Mouse (Mus musculus): ENCODE data around the gene Gldc.

Gene Gldc

GRCm38 (mm10) chr19:30105045-30105842 lies 70.0 kb downstream of the Gldc start:
- no peak for DNase-seq

GRCm38 (mm10) chr19:30102620-30103019 lies 72.6 kb downstream of the Gldc start:
- DNase-seq: no peak

GRCm38 (mm10) chr19:30100571-30100970 lies 74.7 kb downstream of the Gldc start:
- no peak for DNase-seq

GRCm38 (mm10) chr19:30097039-30097438 lies 78.2 kb downstream of the Gldc start:
- DNase-seq: no peak

- DNase-seq: no peak
Measured at GRCm38 (mm10) chr19:30096186-30096585, 79.0 kb downstream of the Gldc start.

GRCm38 (mm10) chr19:30091644-30092295 lies 83.5 kb downstream of the Gldc start:
- no peak for DNase-seq

- no peak for DNase-seq
Measured at GRCm38 (mm10) chr19:30090163-30090562, 85.1 kb downstream of the Gldc start.

- DNase-seq: no peak
Measured at GRCm38 (mm10) chr19:30065797-30066196, 109.4 kb downstream of the Gldc start.

- DNase-seq: no peak
Measured at GRCm38 (mm10) chr19:30054218-30054617, 121.0 kb downstream of the Gldc start.

GRCm38 (mm10) chr19:30051479-30051878 lies 123.8 kb downstream of the Gldc start:
- no peak for DNase-seq

- no peak for DNase-seq
Measured at GRCm38 (mm10) chr19:30050584-30050983, 124.6 kb downstream of the Gldc start.

All from thymus, postnatal 14 days (tissue).